Mouse (Mus musculus) hindbrain, embryonic 13.5 days (tissue): ENCODE measurements around the gene Tpcn2. TPM values are rescaled to one million over a fixed set of nuclear protein-coding genes. Genes with fewer than 3 reads are reported as not detected.

ENCODE experiments used
- ATAC-seq: fragments of 200-750 bp; cut with Nextera tagmentation; 2 replicates; pipeline ENCODE4 v1.8.0; 2017; ENCODE audit warnings: moderate TSS enrichment; ENCODE audit not compliant: low FRiP score
- H3K27ac ChIP-seq: fragments of 300-500 bp; sonication (generic); 2 replicates; pipeline ENCODE4 v1.5.1; 2015; ENCODE audit warnings: inconsistent platforms, mild to moderate bottlenecking, moderate library complexity
- H3K27me3 ChIP-seq: fragments of 300-500 bp; sonication (generic); 2 replicates; pipeline ENCODE4 v1.6.1; 2015; ENCODE audit warnings: mild to moderate bottlenecking, inconsistent platforms
- H3K36me3 ChIP-seq: fragments of 300-500 bp; sonication (generic); 2 replicates; pipeline ENCODE4 v1.6.1; 2015; ENCODE audit warnings: mild to moderate bottlenecking, inconsistent platforms
- H3K4me1 ChIP-seq: fragments of 300-500 bp; sonication (generic); replicated peaks from 2 replicates; pipeline ENCODE4 v1.6.1; 2015; ENCODE audit warnings: inconsistent platforms
- H3K4me2 ChIP-seq: fragments of 300-500 bp; sonication (generic); 2 replicates; pipeline ENCODE4 v1.6.1; 2015; ENCODE audit warnings: inconsistent platforms, mild to moderate bottlenecking, moderate library complexity
- H3K4me3 ChIP-seq: fragments of 300-500 bp; sonication (generic); 2 replicates; pipeline ENCODE4 v1.5.1; 2015; ENCODE audit warnings: mild to moderate bottlenecking, inconsistent platforms
- H3K9ac ChIP-seq: fragments of 300-500 bp; sonication (generic); 2 replicates; pipeline ENCODE4 v1.6.1; 2015; ENCODE audit warnings: mild to moderate bottlenecking, inconsistent platforms
- H3K9me3 ChIP-seq: fragments of 300-500 bp; sonication (generic); 2 replicates; pipeline ENCODE4 v1.6.1; 2016; ENCODE audit warnings: inconsistent platforms
- WGBS: fragments of 180-500 bp; shearing (Covaris S2); methylation state at CpG from one replicate; pipeline ENCODE4 v1.1.7; 2015; 5-methylcytosine and 5-hydroxymethylcytosine counted together
- polyA plus RNA-seq: library from polyadenylated mRNA; unstranded; fragments of >200 nt; fragmentation: Nextera tagmentation; extraction: Ambion mirVana; gene quantifications from 2 replicates; pipeline ENCODE4 v1.2.1, GENCODE M21; 2015

The Tpcn2 gene
- polyA plus RNA-seq, 1 experiment from 2014 or later: 3.3 TPM

DNA sequence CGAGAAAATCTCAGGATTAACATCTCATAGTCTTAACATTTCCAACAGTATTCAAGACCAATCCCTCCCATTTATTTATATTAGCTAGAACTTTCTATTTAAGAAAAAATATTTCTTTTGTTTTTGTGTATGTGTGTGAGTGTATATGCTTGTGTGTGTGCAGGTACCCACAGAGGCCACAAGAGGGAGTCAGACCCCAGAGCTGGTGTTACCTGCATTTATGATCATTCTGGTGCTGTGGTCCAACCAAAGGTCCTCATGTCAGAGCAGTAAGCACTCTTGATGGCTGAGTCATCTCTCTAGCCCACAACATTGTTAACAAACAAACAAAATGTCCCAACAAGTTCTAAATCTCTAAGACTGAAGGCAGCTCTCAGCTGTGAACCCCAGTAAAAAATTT, 145.9 kb downstream of the Tpcn2 start:
- Histone ChIP-seq H3K4me2 (no peak overlapping the region), H3K27me3 (no peaks in the 10 kb centered on the region), H3K9ac (no peak overlapping the region), H3K36me3 (no peaks in the 10 kb centered on the region), H3K27ac (no peak overlapping the region), H3K4me1 (no peaks in the 10 kb centered on the region), H3K4me3 (no peak overlapping the region), H3K9me3 (peaks cover 14% of the 10 kb centered on the region; the same call in 1 of the 2 replicates)
- 82% methylated on average over 1 of the region's 1 CpGs for WGBS
- no peak for ATAC-seq

DNA sequence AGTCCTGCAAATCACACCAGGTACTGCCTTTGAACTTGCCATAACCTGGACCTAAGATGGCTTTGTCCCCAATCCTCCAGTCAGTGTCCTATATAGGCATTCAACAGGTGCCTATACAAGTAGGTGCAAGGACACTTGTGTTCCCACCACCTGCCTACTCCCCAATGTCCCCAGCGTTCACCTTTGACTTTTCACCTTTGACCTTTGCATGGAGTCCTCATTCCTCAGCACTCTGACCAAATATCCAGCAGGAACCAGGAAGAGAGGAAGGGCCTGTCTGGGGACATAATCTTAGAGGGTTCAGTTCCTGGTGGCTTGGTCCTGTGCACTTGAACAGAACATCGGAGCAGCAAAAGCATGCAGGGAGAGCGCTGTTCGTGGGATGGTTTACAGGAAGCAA, 147.0 kb downstream of the Tpcn2 start:
- peaks cover 14% of the 10 kb centered on the region; the same call in 1 of the 2 replicates for H3K9me3 ChIP-seq
- no peaks in the 10 kb centered on the region for H3K27me3 ChIP-seq
- H3K36me3 ChIP-seq: no peaks in the 10 kb centered on the region
- H3K9ac ChIP-seq: no peak overlapping the region
- H3K4me1 ChIP-seq: no peaks in the 10 kb centered on the region
- ATAC-seq: no peak
- H3K27ac ChIP-seq: no peak overlapping the region
- H3K4me2 ChIP-seq: no peak overlapping the region
- WGBS: 85% methylated on average over 4 of the region's 4 CpGs
- no peak overlapping the region for H3K4me3 ChIP-seq

Other genes with a start within 250 kb of the Tpcn2 start
- gene 1810010D01Rik, start 75.9 kb downstream of the Tpcn2 start, polyA plus RNA-seq: 0.38 TPM in 1 of 2 replicates, not detected in the other
- gene Mrgprf, start 16.8 kb upstream of the Tpcn2 start, polyA plus RNA-seq: 2.2 and 2.7 TPM in 2 replicates
- gene Mrgprd, start 30.8 kb upstream of the Tpcn2 start, polyA plus RNA-seq: not detected in 2 replicates